Mouse (Mus musculus) left cerebral cortex, postnatal 4 days (tissue): ENCODE results near the gene Pitx2. TPM values are rescaled to one million over a fixed set of nuclear protein-coding genes. Genes with fewer than 3 reads are reported as not detected.

Experiments
- DNase-seq: peaks from one replicate; pipeline ENCODE4 v3.0.0-alpha.2; 2022
- intact Hi-C: fragments of 180-260 bp; cut with DNase I; formaldehyde crosslinking; loops from one replicate; pipeline ENCODE4 v1.15.1; 2025
- total RNA-seq, 2 experiments: library from RNA; stranded (reverse); gene quantifications; 2 replicates each; pipeline ENCODE4 v1.2.3; 2021

The Pitx2 gene
- total RNA-seq, 2 experiments from 2014 or later = not detected

DNA sequence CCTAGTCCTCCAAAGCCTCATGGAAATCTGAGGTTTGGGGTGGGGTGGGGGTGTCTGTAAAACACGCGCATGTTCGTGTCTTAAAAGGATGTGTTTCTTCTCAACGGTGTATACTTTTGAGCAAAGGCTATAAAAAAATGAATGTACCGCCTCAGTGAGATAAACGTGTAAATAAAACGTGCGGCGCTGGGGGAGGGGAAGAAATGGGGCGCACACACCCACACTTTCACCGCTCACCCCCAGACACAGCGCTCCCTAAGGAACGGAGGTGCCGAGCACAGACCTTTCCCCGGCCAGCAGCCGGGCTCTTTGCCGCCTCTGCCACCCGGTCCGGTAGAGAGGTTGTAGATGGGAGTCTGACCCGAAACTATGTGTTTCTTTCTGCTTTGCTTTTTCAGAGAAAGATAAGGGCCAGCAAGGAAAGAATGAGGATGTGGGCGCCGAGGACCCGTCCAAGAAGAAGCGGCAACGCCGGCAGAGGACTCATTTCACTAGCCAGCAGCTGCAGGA lies 15.6 kb downstream of the Pitx2 start:
- intact Hi-C loops = no loop called here
- no peak for DNase-seq

DNA sequence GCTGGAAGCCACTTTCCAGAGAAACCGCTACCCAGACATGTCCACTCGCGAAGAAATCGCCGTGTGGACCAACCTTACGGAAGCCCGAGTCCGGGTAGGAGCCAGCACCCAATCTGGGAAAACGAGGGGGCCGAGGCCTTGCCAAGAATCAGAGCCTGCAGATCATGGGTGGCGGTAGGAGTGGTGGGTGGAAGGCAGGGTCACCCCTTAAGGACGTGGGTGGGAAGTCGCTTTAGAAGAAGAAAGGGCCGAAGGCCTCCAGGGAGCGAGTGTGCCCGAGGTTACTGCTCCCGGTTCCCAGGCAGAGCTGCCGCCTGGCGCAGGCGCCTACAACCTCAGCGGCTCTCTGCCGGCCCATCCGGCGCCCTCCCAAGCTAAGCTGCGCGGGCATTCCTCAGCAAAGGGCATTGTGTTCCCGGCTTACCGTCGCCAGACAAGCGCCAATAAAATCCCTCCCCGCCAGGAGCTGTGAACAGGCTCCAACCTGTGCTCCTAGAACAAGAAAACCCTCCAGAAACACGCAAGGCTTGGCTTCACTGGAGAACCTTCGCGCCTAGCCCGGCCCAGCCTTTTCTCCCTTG lies 16.2 kb downstream of the Pitx2 start:
- no peak for DNase-seq
- intact Hi-C loops = no loop called here

GRCm38 (mm10) chr3:129216491-129216890 lies 16.8 kb downstream of the Pitx2 start:
- intact Hi-C loops = no loop called here

GRCm38 (mm10) chr3:129216911-129217561 lies 17.4 kb downstream of the Pitx2 start:
- intact Hi-C loops = no loop called here
- no peak for DNase-seq

More at GRCm38 (mm10) chr3:129216491-129216890, 16.8 kb downstream of the Pitx2 start:
- DNase-seq = no peak

- DNase-seq = no peak
- intact Hi-C loops = no loop called here
Observed at GRCm38 (mm10) chr3:129217862-129218370, 18.2 kb downstream of the Pitx2 start.

DNA sequence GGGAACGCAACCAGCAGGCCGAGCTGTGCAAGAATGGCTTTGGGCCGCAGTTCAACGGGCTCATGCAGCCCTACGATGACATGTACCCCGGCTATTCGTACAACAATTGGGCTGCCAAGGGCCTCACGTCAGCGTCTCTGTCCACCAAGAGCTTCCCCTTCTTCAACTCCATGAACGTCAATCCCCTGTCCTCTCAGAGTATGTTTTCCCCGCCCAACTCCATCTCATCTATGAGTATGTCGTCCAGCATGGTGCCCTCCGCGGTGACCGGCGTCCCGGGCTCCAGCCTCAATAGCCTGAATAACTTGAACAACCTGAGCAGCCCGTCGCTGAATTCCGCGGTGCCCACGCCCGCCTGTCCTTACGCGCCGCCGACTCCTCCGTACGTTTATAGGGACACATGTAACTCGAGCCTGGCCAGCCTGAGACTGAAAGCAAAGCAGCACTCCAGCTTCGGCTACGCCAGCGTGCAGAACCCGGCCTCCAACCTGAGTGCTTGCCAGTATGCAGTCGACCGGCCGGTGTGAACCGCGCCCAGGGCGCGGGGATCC lies 18.8 kb downstream of the Pitx2 start:
- intact Hi-C loops = no loop called here
- DNase-seq = no peak

GRCm38 (mm10) chr3:129220086-129220670 lies 20.5 kb downstream of the Pitx2 start:
- no peak for DNase-seq
- intact Hi-C loops = no loop called here

GRCm38 (mm10) chr3:129220681-129221379 lies 21.2 kb downstream of the Pitx2 start:
- intact Hi-C loops = no loop called here
- no peak for DNase-seq

DNA sequence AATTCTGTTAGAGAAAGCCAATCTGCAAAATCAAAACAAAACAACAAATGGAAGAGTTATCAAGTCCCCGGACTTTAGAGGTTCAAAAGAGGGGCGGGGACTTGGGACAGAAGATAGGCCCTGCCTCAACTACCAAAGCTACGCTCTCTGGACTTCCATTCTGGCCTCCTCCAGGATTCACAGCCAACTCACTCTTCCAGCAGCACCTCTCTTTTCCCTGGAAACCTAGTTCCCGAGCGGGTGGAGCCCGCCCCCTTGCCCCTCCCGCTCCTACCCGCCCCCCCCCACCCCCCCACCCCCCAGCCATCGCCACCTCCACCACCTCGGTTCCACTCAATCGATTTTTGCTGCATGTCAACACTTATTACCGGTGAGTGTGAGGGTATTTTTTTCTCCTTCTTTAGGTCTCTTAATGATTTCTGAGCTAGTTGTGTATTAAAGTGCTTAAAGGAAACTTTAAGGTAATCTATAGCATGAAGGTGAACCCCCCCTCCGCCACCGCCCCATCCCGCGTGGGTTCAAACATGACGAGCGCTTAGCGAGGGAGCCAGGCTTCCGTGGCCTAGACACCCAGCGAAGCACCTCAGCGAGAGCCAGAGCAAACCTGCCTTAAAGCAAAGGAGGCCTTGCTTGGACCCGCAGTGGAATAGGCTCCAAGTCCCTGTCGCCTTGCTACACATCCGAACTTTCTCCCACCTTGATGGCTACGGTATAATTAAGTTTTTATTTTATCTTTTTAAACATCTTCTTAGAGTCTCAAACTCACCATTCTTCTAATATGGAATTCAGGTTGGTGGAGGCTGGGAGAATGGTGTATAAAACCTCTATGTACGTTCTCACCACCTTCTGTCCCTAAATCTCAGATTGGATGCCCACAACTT lies 21.9 kb downstream of the Pitx2 start:
- intact Hi-C loops = no loop called here
- no peak for DNase-seq

GRCm38 (mm10) chr3:129222448-129223290 lies 23.0 kb downstream of the Pitx2 start:
- intact Hi-C loops = no loop called here
- no peak for DNase-seq

DNA sequence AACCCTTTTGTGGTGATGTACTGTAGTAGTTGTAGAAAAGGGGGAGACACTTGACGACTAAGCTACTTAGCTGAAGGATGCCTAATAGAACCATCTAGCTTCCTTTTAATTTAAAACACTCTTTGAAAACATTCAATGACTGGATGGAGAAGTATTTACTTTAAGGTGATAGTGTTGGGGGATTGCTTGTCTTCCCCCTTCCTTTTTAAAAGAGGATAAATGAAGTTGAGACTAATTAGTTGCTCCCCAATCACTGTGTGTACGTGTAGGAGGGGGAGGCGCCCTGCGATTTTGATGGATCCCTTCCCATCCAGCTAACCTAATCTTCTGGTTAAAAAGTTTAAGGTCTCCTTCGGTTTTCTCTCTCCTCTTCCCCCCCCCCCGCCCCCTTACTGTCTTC lies 23.7 kb downstream of the Pitx2 start:
- intact Hi-C loops = no loop called here
- DNase-seq = no peak

GRCm38 (mm10) chr3:129223964-129224805 lies 24.5 kb downstream of the Pitx2 start:
- intact Hi-C loops = no loop called here
- no peak for DNase-seq

GRCm38 (mm10) chr3:129224806-129225576 lies 25.3 kb downstream of the Pitx2 start:
- DNase-seq = no peak
- intact Hi-C loops = no loop called here

DNA sequence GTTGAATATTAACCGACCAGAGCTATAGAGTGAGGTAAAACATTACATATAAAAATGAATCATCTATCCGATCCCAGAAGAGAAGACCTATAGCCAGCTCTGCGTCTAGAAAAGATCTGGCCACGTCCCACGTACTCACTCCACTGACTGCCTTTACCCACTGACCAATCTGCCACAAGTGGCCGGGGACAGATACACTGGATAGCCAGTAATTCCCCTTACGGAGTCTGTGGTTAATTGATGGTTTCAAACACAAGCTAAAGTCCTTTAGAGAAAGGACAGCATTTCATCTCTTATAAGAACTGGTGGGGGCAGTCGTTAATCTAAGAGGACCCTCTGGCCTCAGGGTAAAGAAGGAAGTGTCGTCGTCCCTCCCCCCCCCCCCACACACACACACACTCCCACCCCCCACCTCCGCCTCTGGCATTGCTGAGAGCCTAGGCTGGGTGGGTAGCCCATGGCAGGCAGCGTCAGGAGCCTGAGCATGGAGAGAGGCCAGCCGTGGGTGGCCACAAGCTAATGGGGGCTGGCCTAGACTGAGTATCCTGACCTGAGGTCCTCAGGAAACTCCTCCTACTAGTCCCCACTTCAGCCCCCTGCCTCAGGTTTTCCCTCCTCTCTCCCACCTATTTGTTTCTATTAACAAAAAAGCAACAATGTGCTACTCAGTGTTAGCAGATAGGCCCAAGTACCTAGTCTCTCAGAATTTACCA lies 26.1 kb downstream of the Pitx2 start:
- intact Hi-C loops = no loop called here
- DNase-seq = no peak

DNA sequence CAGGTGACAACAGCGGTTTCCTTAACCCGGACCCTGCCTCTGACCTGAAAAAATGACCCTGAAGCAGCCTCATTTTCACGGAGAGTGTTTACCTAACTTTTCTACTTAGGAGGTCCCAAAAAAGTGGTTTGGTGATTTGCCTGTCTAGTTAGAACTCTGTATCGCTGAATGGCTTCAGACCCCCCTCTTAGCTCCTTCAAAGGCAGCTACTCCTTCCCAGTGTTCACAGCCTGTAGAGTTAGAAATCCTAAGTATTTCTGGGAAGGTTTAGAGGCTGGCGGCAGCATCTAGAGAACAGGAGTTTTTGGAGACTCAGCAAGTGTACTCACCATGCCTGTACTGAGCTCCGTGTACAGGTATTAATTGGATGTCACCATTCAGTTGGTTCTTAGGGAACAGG lies 27.0 kb downstream of the Pitx2 start:
- intact Hi-C loops = no loop called here
- DNase-seq = no peak

DNA sequence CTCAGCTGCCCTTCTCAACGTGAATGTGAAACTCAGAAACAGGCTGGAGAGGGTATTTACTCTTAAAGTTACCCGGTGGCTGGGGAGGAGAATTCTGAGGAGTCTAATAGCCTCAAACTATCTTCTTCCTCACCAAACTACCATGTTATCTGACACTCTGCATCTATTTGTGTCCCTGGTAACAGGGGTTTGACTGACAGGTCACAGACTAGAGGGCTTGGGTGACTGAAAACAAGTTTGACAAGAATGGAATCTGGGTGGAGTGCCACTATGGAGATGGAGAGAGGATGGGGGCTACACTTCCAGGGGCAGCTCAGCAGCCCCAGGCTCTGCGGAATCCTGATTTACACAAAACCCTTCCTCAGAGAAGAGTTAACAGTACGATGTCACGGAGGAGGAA lies 27.7 kb downstream of the Pitx2 start:
- intact Hi-C loops = no loop called here
- no peak for DNase-seq

GRCm38 (mm10) chr3:129238010-129238409 lies 38.3 kb downstream of the Pitx2 start:
- DNase-seq = no peak
- intact Hi-C loops = no loop called here
